Mouse (Mus musculus) v-Abl transformed pro-B cells (cell line): ENCODE results near the gene Ifi207.
"Not testable (repeated sequence)": the region's sequence is repeated elsewhere in the genome, so short reads cannot be mapped to it uniquely, and the experiment has no call there.

ENCODE experiments used
- in situ Hi-C, 2 experiments: fragments of 400-800 bp; cut with MboI; formaldehyde crosslinking; loops; one replicate each; pipeline ENCODE4 v1.15.1; 2025; ENCODE audit not compliant: unreplicated experiment in 2 of 2

Gene Ifi207

DNA sequence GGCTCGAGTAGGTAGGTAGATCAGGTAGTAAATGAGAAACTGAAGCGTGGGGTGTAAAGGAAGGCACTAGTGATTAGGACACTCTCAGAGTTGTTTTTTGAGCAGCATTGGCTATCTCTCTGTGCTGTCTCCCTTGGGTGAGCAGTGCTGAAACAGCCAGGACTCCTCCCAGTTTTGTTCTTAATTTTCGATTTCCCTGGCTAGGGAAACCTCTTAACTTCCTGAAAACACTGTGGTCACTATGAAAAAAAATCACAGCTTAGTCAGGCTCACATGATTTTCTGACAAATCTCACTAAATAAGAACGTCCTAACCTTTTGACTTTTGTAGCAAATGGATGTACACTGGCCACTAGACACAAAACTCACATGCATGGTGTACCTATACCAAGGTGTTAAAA is at the start of gene Ifi207:
Gene Ifi207 (minus strand): TSS at position 92 of the 400 bp plus-strand sequence.
- in situ Hi-C loops: loop anchor here in 1 of 2 experiments (10.0 kb wide), 1 partner anchor 183 kb away; no protein-coding TSS in a partner anchor

DNA sequence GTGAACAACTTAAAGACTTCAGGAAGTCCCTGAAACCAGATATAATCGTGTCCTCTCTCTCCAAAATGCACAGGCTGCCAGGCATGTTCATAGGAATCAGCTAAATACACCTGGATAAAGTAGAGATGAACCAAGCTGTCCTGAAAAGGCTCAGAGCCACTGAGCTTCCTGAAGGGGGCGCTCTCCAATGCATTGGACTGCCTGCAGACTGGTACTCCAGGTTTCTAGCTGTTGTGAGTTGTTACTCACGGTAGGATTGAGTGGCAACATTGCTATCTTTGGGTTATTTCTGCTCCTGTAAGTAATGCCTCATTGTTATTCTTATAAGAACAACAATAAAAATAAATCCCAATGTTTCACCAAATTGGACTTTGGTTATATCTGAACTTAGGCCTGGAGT is 31.9 kb upstream of the Ifi207 start:
- in situ Hi-C loops: not testable (repeated sequence)

GRCm38 (mm10) chr1:173766848-173767617 is 25.5 kb upstream of the Ifi207 start, which contains the start of gene Ifi204:
Gene Ifi204 (minus strand): TSS chr1:173766943.
- in situ Hi-C loops: not testable (repeated sequence)

DNA sequence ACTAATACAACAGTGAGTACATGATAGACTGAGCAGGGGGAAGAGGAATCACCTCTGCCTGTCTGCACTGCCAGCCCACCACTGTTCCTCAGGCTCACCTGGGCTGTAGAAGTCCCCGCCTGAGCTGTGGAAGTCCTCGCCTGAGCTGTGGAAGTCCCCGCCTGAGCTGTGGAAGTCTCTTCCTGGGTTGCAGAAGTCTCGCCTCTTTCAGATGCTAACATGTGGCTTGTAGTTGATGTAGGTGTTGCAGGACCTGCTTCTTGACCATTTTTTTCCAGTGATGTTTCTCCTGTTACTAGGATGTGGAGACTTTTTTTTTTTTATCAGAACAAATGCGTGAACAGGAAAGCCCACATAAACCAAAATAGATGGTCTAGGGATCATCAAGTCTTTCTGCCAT is 18.5 kb upstream of the Ifi207 start:
- in situ Hi-C loops: not testable (repeated sequence)

- in situ Hi-C loops: loop anchor here in 1 of 2 experiments (10.0 kb wide), 1 partner anchor 183 kb away; no protein-coding TSS in a partner anchor
Observed at GRCm38 (mm10) chr1:173742262-173742661, 715 bp upstream of the Ifi207 start.

- in situ Hi-C loops: loop anchor here in 1 of 2 experiments (10.0 kb wide), 1 partner anchor 184 kb away; no protein-coding TSS in a partner anchor
Observed at GRCm38 (mm10) chr1:173740537-173740936, 1.0 kb downstream of the Ifi207 start.

GRCm38 (mm10) chr1:173736986-173737385 is 4.6 kb downstream of the Ifi207 start:
- in situ Hi-C loops: no loop called here

DNA sequence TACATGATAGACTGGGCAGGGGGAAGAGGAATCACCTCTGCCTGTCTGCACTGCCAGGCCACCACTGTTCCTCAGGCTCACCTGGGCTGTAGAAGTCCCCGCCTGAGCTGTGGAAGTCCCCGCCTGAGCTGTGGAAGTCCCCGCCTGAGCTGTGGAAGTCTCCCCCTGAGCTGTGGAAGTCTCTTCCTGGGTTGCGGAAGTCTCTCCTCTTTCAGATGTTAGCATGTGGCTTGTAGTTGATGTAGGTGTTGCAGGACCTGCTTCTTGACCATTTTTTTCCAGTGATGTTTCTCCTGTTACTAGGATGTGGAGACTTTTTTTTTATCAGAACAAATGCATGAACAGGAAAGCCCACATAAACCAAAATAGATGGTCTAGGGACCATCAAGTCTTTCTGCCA is 6.5 kb downstream of the Ifi207 start:
- in situ Hi-C loops: not testable (repeated sequence)

GRCm38 (mm10) chr1:173733219-173733618 is 8.3 kb downstream of the Ifi207 start:
- in situ Hi-C loops: no loop called here

- in situ Hi-C loops: no loop called here
Observed at GRCm38 (mm10) chr1:173694270-173694669, 47.3 kb downstream of the Ifi207 start.

DNA sequence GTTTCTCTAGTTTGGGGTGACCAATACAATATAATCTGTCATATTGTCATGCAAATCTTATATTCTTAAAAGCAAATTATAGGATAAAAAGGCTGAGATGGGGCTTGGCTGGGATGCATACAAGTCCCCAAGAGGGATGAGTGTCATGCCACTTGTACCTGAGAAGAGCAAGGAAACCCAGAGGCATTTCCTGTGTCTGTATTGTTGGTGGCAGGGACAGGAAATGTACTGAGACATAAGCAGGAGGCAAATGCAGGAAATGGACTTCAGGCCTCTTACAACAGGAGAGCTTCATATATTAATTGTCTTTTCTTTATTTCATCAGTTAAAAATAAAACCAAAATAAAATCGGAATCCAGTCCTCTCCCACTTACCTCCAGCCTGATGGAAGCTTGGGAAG is 62.9 kb downstream of the Ifi207 start:
- in situ Hi-C loops: loop anchor here (5.0 kb wide), 1 partner anchor 81 kb away; the partner anchor contains the start of gene Ifi213 (in 2 of the 2)

DNA sequence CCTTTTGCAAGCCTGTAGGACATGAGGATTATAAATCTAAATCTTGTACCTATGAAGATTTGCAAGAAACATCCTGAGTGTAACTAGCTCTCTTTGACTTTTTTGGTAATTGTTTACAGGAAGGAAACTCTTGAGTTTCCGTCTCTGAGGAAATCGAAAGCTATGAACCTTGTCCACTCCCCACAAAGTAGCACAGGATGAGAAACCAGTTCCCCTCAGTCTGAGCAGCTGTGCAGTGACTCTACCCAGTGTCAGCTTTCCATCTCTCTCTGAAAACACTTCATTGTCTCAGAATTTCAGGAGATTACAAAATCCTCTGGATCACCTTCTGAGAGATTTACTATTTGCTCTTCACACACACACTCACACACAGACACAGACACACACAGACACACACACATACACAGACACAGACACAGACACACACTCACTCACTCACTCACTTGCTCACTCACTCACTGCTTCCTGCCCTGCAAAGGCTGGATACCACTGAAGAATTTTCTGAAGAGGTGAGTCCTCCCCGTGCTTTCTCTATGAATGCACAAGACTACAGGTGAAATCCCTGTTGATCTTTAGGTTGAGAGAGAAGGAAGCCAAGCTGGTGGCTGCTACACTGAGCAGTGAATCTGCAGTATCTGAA is 68.0 kb downstream of the Ifi207 start, which contains the start of gene Ifi208:
Gene Ifi208 (plus strand): TSS at position 218 of the 640 bp plus-strand sequence.
- in situ Hi-C loops: loop anchor here in 1 of 2 experiments (25.0 kb wide), 1 partner anchor 414 kb away; the partner anchor contains the start of genes Olfr427 and Olfr429
